Mouse (Mus musculus) forebrain, embryonic 14.5 days (tissue): ENCODE data around the gene Ccdc177. TPM values are rescaled to one million over a fixed set of nuclear protein-coding genes. Genes with fewer than 3 reads are reported as not detected.
"Not testable (repeated sequence)": the region's sequence is repeated elsewhere in the genome, so short reads cannot be mapped to it uniquely, and the experiment has no call there.

Experiments used
- ATAC-seq: fragments of 200-750 bp; cut with Nextera tagmentation; 2 replicates; pipeline ENCODE4 v1.8.0; 2017; ENCODE audit warnings: mild to moderate bottlenecking, moderate library complexity
- DNase-seq: peaks from one replicate; pipeline ENCODE4 v3.0.0-alpha.2; 2015; ENCODE audit warnings: low spot score
- H3K27ac ChIP-seq: fragments of 300-500 bp; sonication (generic); 2 replicates; pipeline ENCODE4 v1.5.1; 2014; ENCODE audit warnings: low read depth, mild to moderate bottlenecking, control low read depth, low read length, moderate library complexity
- H3K27me3 ChIP-seq: fragments of 300-500 bp; sonication (generic); replicated peaks from 2 replicates; pipeline ENCODE4 v1.6.1; 2014; ENCODE audit warnings: low read length, control low read depth, mixed read lengths; ENCODE audit not compliant: control insufficient read depth, insufficient read depth
- H3K36me3 ChIP-seq: fragments of 300-500 bp; sonication (generic); 2 replicates; pipeline ENCODE4 v1.6.1; 2014; ENCODE audit warnings: low read length, control low read depth; ENCODE audit not compliant: control insufficient read depth, insufficient read depth
- H3K4me1 ChIP-seq: fragments of 300-500 bp; sonication (generic); 2 replicates; pipeline ENCODE4 v1.6.1; 2014; ENCODE audit warnings: antibody characterized with exemption, low read length, control low read depth; ENCODE audit not compliant: control insufficient read depth, insufficient read depth
- H3K4me2 ChIP-seq: fragments of 300-500 bp; sonication (generic); 2 replicates; pipeline ENCODE4 v1.6.1; 2014; ENCODE audit warnings: mild to moderate bottlenecking, control low read depth, low read length
- H3K4me3 ChIP-seq: fragments of 300-500 bp; sonication (generic); 2 replicates; pipeline ENCODE4 v1.5.1; 2014; ENCODE audit warnings: low read depth, low read length, control low read depth
- H3K9ac ChIP-seq: fragments of 300-500 bp; sonication (generic); 2 replicates; pipeline ENCODE4 v1.6.1; 2014; ENCODE audit warnings: mild to moderate bottlenecking, low read length, control low read depth, moderate library complexity
- H3K9me3 ChIP-seq: fragments of 300-500 bp; sonication (generic); replicated peaks from 2 replicates; pipeline ENCODE4 v1.6.1; 2016; ENCODE audit warnings: low read length, control low read depth, mixed read lengths; ENCODE audit not compliant: control insufficient read depth
- WGBS: fragments of 180-500 bp; shearing (Covaris S2); extraction: QIAGEN DNeasy Blood & Tissue Kit; methylation state at CpG from one replicate; pipeline ENCODE4 v1.1.7; 2014; 5-methylcytosine and 5-hydroxymethylcytosine counted together
- polyA plus RNA-seq: library from polyadenylated mRNA; unstranded; fragments of >200 nt; fragmentation: Nextera tagmentation; extraction: Ambion mirVana; gene quantifications from 2 replicates; pipeline ENCODE4 v1.2.1, GENCODE M21; 2014

Gene Ccdc177
- polyA plus RNA-seq, 1 experiment from 2014 or later: 6.7 TPM

GRCm38 (mm10) chr12:80789276-80789675, 28.8 kb upstream of the Ccdc177 start:
- not testable (repeated sequence) for ATAC-seq, H3K9ac ChIP-seq, H3K27ac ChIP-seq, H3K9me3 ChIP-seq, H3K27me3 ChIP-seq, H3K4me3 ChIP-seq, H3K36me3 ChIP-seq, DNase-seq, H3K4me2 ChIP-seq
- WGBS: 80% methylated on average over 4 of the region's 4 CpGs
- H3K4me1 ChIP-seq: peaks cover 11% of the 10 kb centered on the region; the same call in 1 of the 2 replicates

- Histone ChIP-seq H3K4me2 (no peak overlapping the region), H3K9ac (no peak overlapping the region), H3K4me3 (no peak overlapping the region), H3K9me3 (no peaks in the 10 kb centered on the region), H3K4me1 (peaks cover 11% of the 10 kb centered on the region; the same call in 1 of the 2 replicates), H3K27me3 (no peaks in the 10 kb centered on the region), H3K36me3 (no peaks in the 10 kb centered on the region), H3K27ac (no peak overlapping the region)
- ATAC-seq: no peak
- 87% methylated on average over 3 of the region's 3 CpGs for WGBS
- DNase-seq: no peak
Measured at GRCm38 (mm10) chr12:80788188-80788587, 27.7 kb upstream of the Ccdc177 start.

GRCm38 (mm10) chr12:80787604-80788003, 27.1 kb upstream of the Ccdc177 start:
- H3K36me3 ChIP-seq: no peaks in the 10 kb centered on the region
- no peak overlapping the region for H3K4me2 ChIP-seq
- no peak overlapping the region for H3K4me3 ChIP-seq
- ATAC-seq (no peak), DNase-seq (peak; percentile 4)
- no peak overlapping the region for H3K27ac ChIP-seq
- 46% methylated on average over 11 of the region's 11 CpGs for WGBS
- no peaks in the 10 kb centered on the region for H3K27me3 ChIP-seq
- no peaks in the 10 kb centered on the region for H3K9me3 ChIP-seq
- H3K9ac ChIP-seq: no peak overlapping the region
- H3K4me1 ChIP-seq: peaks cover 11% of the 10 kb centered on the region; the same call in 1 of the 2 replicates

GRCm38 (mm10) chr12:80786591-80786990, 26.1 kb upstream of the Ccdc177 start:
- H3K36me3 ChIP-seq: no peaks in the 10 kb centered on the region
- H3K4me1 ChIP-seq: peaks cover 7% of the 10 kb centered on the region; the same call in 1 of the 2 replicates

GRCm38 (mm10) chr12:80785597-80785996, 25.1 kb upstream of the Ccdc177 start:
- DNase-seq (no peak), ATAC-seq (no peak)
- Histone ChIP-seq H3K4me1 (peaks cover 4% of the 10 kb centered on the region; the same call in 1 of the 2 replicates), H3K4me3 (no peak overlapping the region), H3K27me3 (no peaks in the 10 kb centered on the region), H3K4me2 (no peak overlapping the region), H3K36me3 (no peaks in the 10 kb centered on the region), H3K9ac (no peak overlapping the region), H3K27ac (no peak overlapping the region), H3K9me3 (no peaks in the 10 kb centered on the region)
- WGBS: 93% methylated on average over 4 of the region's 4 CpGs

More at GRCm38 (mm10) chr12:80786591-80786990, 26.1 kb upstream of the Ccdc177 start:
- Histone ChIP-seq H3K4me3 (no peak overlapping the region), H3K27ac (no peak overlapping the region), H3K27me3 (no peaks in the 10 kb centered on the region), H3K4me2 (no peak overlapping the region), H3K9me3 (no peaks in the 10 kb centered on the region), H3K9ac (no peak overlapping the region)
- 87% methylated on average over 1 of the region's 1 CpGs for WGBS
- ATAC-seq (no peak), DNase-seq (no peak)

GRCm38 (mm10) chr12:80785005-80785404, 24.5 kb upstream of the Ccdc177 start:
- DNase-seq: no peak
- no peak overlapping the region for H3K4me2 ChIP-seq
- H3K9me3 ChIP-seq: no peaks in the 10 kb centered on the region
- H3K36me3 ChIP-seq: no peaks in the 10 kb centered on the region
- no peak overlapping the region for H3K4me3 ChIP-seq
- peaks cover 4% of the 10 kb centered on the region; the same call in 1 of the 2 replicates for H3K4me1 ChIP-seq
- H3K27ac ChIP-seq: no peak overlapping the region
- ATAC-seq: no peak
- no peaks in the 10 kb centered on the region for H3K27me3 ChIP-seq
- H3K9ac ChIP-seq: no peak overlapping the region
- WGBS: 91% methylated on average over 5 of the region's 5 CpGs

GRCm38 (mm10) chr12:80783889-80784288, 23.4 kb upstream of the Ccdc177 start:
- WGBS: 90% methylated on average over 1 of the region's 1 CpGs
- no peak for DNase-seq

GRCm38 (mm10) chr12:80782892-80783291, 22.4 kb upstream of the Ccdc177 start:
- Histone ChIP-seq H3K27ac (no peak overlapping the region), H3K9ac (no peak overlapping the region), H3K4me1 (no peaks in the 10 kb centered on the region), H3K9me3 (no peaks in the 10 kb centered on the region), H3K36me3 (no peaks in the 10 kb centered on the region), H3K4me3 (no peak overlapping the region), H3K27me3 (no peaks in the 10 kb centered on the region), H3K4me2 (no peak overlapping the region)
- no peak for ATAC-seq
- no peak for DNase-seq
- 55% methylated on average over 3 of the region's 3 CpGs for WGBS

More at GRCm38 (mm10) chr12:80783889-80784288, 23.4 kb upstream of the Ccdc177 start:
- H3K36me3 ChIP-seq: no peaks in the 10 kb centered on the region
- H3K27me3 ChIP-seq: no peaks in the 10 kb centered on the region
- H3K4me2 ChIP-seq: no peak overlapping the region
- no peaks in the 10 kb centered on the region for H3K4me1 ChIP-seq
- no peak overlapping the region for H3K4me3 ChIP-seq
- H3K27ac ChIP-seq: no peak overlapping the region
- no peak overlapping the region for H3K9ac ChIP-seq
- ATAC-seq: no peak
- no peaks in the 10 kb centered on the region for H3K9me3 ChIP-seq

- WGBS: 84% methylated on average over 3 of the region's 3 CpGs
- H3K4me2 ChIP-seq: no peak overlapping the region
- DNase-seq: no peak
Measured at GRCm38 (mm10) chr12:80782190-80782589, 21.7 kb upstream of the Ccdc177 start.

More at GRCm38 (mm10) chr12:80782190-80782589, 21.7 kb upstream of the Ccdc177 start:
- Histone ChIP-seq H3K9ac (no peak overlapping the region), H3K36me3 (no peaks in the 10 kb centered on the region), H3K9me3 (no peaks in the 10 kb centered on the region), H3K27me3 (no peaks in the 10 kb centered on the region), H3K27ac (no peak overlapping the region), H3K4me3 (no peak overlapping the region), H3K4me1 (no peaks in the 10 kb centered on the region)
- ATAC-seq: no peak
